Mouse (Mus musculus) heart, adult 2 months (tissue): ENCODE data around the gene Trim30b. TPM values are rescaled to one million over a fixed set of nuclear protein-coding genes. Genes with fewer than 3 reads are reported as not detected.
"Not testable (repeated sequence)": the region's sequence is repeated elsewhere in the genome, so short reads cannot be mapped to it uniquely, and the experiment has no call there.

Source experiments
- DNase-seq, 2 experiments: peaks; one replicate each; pipeline ENCODE4 v3.0.0; 2021
- H3K27ac ChIP-seq: fragments of 200-600 bp; 2 replicates; pipeline ENCODE4 v1.8.1; 2022
- H3K27me3 ChIP-seq: fragments of 200-500 bp; 2 replicates; pipeline ENCODE4 v1.6.1; 2012; ENCODE audit warnings: mild to moderate bottlenecking, low read length, inconsistent platforms, mixed read lengths; ENCODE audit not compliant: control insufficient read depth, insufficient read depth
- H3K36me3 ChIP-seq: fragments of 200-500 bp; 2 replicates; pipeline ENCODE4 v1.6.1; 2012; ENCODE audit warnings: low read length, inconsistent platforms; ENCODE audit not compliant: control insufficient read depth, insufficient read depth
- H3K4me1 ChIP-seq: fragments of 200-500 bp; 2 replicates; pipeline ENCODE4 v1.6.1; 2011; ENCODE audit warnings: low read length; ENCODE audit not compliant: control insufficient read depth, insufficient read depth
- H3K4me3 ChIP-seq: fragments of 200-600 bp; 2 replicates; pipeline ENCODE4 v1.8.1; 2022
- H3K79me2 ChIP-seq: fragments of 200-500 bp; replicated peaks from 2 replicates; pipeline ENCODE4 v1.6.1; 2012; ENCODE audit warnings: mild to moderate bottlenecking, inconsistent platforms, low read length, moderate library complexity, mixed read lengths; ENCODE audit not compliant: control insufficient read depth, insufficient read depth
- H3K9ac ChIP-seq: fragments of 200-500 bp; 2 replicates; pipeline ENCODE4 v1.6.1; 2012; ENCODE audit warnings: low read depth, mild to moderate bottlenecking, control low read depth, inconsistent platforms, low read length, mixed read lengths
- CTCF ChIP-seq: fragments of 200-600 bp; IDR thresholded peaks from 2 replicates; pipeline ENCODE4 v1.8.1; 2022; ENCODE audit warnings: antibody characterized with exemption, mild to moderate bottlenecking, moderate library complexity
- EP300 ChIP-seq: fragments of 200-500 bp; IDR thresholded peaks from 2 replicates; pipeline ENCODE4 v1.6.1; 2011; ENCODE audit warnings: low read depth, low read length, control low read depth; ENCODE audit not compliant: insufficient read depth
- POLR2A ChIP-seq: fragments of 200-500 bp; IDR thresholded peaks from 2 replicates; pipeline ENCODE4 v1.6.1; 2011; ENCODE audit warnings: mild to moderate bottlenecking, low read depth, low read length, control low read depth; ENCODE audit not compliant: insufficient read depth
- WGBS: fragments of 180-500 bp; shearing (Covaris S2); methylation state at CpG from one replicate; pipeline ENCODE4 v1.1.7; 2018; 5-methylcytosine and 5-hydroxymethylcytosine counted together
- intact Hi-C: fragments of 180-260 bp; cut with DNase I; formaldehyde crosslinking; loops from one replicate; pipeline ENCODE4 v1.15.1; 2025
- polyA plus RNA-seq: library from polyadenylated mRNA; depleted of rRNA; stranded (reverse); fragments of >200 nt; gene quantifications from 2 replicates; pipeline ENCODE4 v1.2.3, GENCODE M21; 2012; rRNA removed
- total RNA-seq, 2 experiments: library from RNA; stranded (reverse); gene quantifications; 2 replicates each; pipeline ENCODE4 v1.2.3; 2021

Trim30b gene
- total and polyA plus RNA-seq, 3 experiments = 0.14 to 0.23 (median 0.21) TPM

- no peak for DNase-seq
- no peaks in the 10 kb centered on the region for H3K36me3 ChIP-seq
- H3K27ac ChIP-seq = no peak overlapping the region
- no peak overlapping the region for H3K9ac ChIP-seq
- no peaks in the 10 kb centered on the region for H3K27me3 ChIP-seq
- H3K79me2 ChIP-seq = no peaks in the 10 kb centered on the region
- TF ChIP-seq POLR2A = no peak
- no peak for TF ChIP-seq EP300
- no peak for TF ChIP-seq CTCF
- H3K4me1 ChIP-seq = no peaks in the 10 kb centered on the region
- 49% methylated on average over 9 of the region's 9 CpGs for WGBS
- H3K4me3 ChIP-seq = no peak overlapping the region
- intact Hi-C loops = loop anchor here (10.0 kb wide), 1 partner anchor 97 kb away; no protein-coding TSS in a partner anchor
Observed at GRCm38 (mm10) chr7:104322028-104322427, 47.7 kb downstream of the Trim30b start.

- H3K79me2 ChIP-seq, intact Hi-C loops, H3K4me1 ChIP-seq, H3K36me3 ChIP-seq, H3K27me3 ChIP-seq, DNase-seq: not testable (repeated sequence)
- peak within 1 kb of the TSS; percentile 58 for H3K4me3 ChIP-seq
- H3K9ac ChIP-seq = peak within 1 kb of the TSS; percentile 56; the same call in 1 of the 2 replicates
- H3K27ac ChIP-seq = peak within 1 kb of the TSS; percentile 79
- 11% methylated on average over 4 of the region's 4 CpGs for WGBS
- TF ChIP-seq POLR2A = 0 out of 2 replicates have a peak, but pooled peaks have one; percentile 22
Observed at GRCm38 (mm10) chr7:104315369-104316080, 54.2 kb downstream of the Trim30b start, which contains the start of gene Trim12a. TSS of gene Trim12a (minus strand) at chr7:104315466.

DNA sequence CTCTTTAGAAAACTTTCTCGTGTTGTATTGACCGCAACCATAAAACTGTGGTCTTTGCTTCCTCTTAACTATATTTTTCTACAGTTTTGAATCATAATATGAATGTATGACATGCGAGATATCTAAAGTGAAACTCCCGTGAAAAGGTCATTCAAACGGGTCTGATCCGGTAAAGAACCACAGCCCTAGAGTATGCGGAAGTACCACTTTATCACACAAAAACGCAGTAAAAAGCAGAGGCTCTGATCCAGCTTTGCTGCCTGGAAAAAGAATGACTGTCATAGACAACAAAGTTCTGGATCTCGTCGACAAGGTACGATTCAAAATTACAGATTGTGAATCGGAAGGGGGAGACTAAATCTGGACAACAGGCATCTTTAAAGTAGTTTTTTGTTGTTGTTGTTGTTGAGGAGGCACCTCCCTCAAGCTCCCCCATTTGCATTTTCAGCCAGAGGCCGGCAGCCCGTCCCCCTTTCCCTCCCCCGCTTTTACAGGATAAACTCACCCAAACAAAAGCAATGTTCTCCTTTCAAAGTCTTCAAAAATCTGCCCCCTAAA, 54.8 kb downstream of the Trim30b start:
- intact Hi-C loops = no loop called here
- Histone ChIP-seq H3K36me3 (no peaks in the 10 kb centered on the region), H3K4me3 (peak overlapping the region; percentile 58), H3K4me1 (peaks cover 2% of the 10 kb centered on the region; the same call in 1 of the 2 replicates), H3K79me2 (no peaks in the 10 kb centered on the region), H3K27ac (peak overlapping the region; percentile 79), H3K9ac (peak overlapping the region; percentile 56; the same call in 1 of the 2 replicates), H3K27me3 (no peaks in the 10 kb centered on the region)
- peak; percentile 17 to 29 for DNase-seq
- 3% methylated on average over 15 of the region's 15 CpGs for WGBS
- TF ChIP-seq POLR2A = no peak

Other genes starting within 250 kb of the Trim30b start
- gene Ubqln5, start 240.1 kb downstream of the Trim30b start, total RNA-seq = not detected
- gene Ubqln5, start 240.1 kb downstream of the Trim30b start, polyA plus RNA-seq = 0.06 TPM in 1 of 2 replicates, not detected in the other
- not detected for gene Olfr643, start 232.5 kb downstream of the Trim30b start, total RNA-seq
- not detected in 2 replicates for gene Olfr643, start 232.5 kb downstream of the Trim30b start, polyA plus RNA-seq
- gene Ubqln3, start 226.6 kb downstream of the Trim30b start, total RNA-seq = not detected
- 0.18 TPM in 2 replicates for gene Ubqln3, start 226.6 kb downstream of the Trim30b start, polyA plus RNA-seq
- gene Ubqlnl, start 219.3 kb downstream of the Trim30b start, total RNA-seq = not detected
- gene Ubqlnl, start 219.3 kb downstream of the Trim30b start, polyA plus RNA-seq = 0.06 and 0.14 TPM in 2 replicates
- not detected for gene Olfm5, start 205.1 kb downstream of the Trim30b start, total RNA-seq
- not detected in 2 replicates for gene Olfm5, start 205.1 kb downstream of the Trim30b start, polyA plus RNA-seq
- gene Olfr648, start 186.5 kb downstream of the Trim30b start, total RNA-seq = not detected
- gene Olfr648, start 186.5 kb downstream of the Trim30b start, polyA plus RNA-seq = not detected in 2 replicates
- gene Olfr649, start 173.9 kb downstream of the Trim30b start, total RNA-seq = not detected
- not detected in 2 replicates for gene Olfr649, start 173.9 kb downstream of the Trim30b start, polyA plus RNA-seq
- gene Trim6, start 151.1 kb downstream of the Trim30b start, total RNA-seq = under 1 TPM; 0.10 to 0.34 TPM
- gene Trim6, start 151.1 kb downstream of the Trim30b start, polyA plus RNA-seq = 0.33 and 1.3 TPM in 2 replicates
- gene Trim34a, start 125.4 kb downstream of the Trim30b start, total RNA-seq = 1 to 10 TPM; 3.9 to 4.0 TPM
- 2.9 and 5.4 TPM in 2 replicates for gene Trim34a, start 125.4 kb downstream of the Trim30b start, polyA plus RNA-seq
- 1 to 10 TPM; 2.1 TPM for gene Trim5, start 81.8 kb downstream of the Trim30b start, total RNA-seq
- 0.41 and 0.50 TPM in 2 replicates for gene Trim5, start 81.8 kb downstream of the Trim30b start, polyA plus RNA-seq
- gene Trim12a, start 54.4 kb downstream of the Trim30b start, total RNA-seq = 1 to 10 TPM; 5.8 to 6.3 TPM
- gene Trim12a, start 54.4 kb downstream of the Trim30b start, polyA plus RNA-seq = 2.9 and 4.0 TPM in 2 replicates
- under 1 TPM in 1 of 2 experiments, not detected in 1; 0.39 TPM for gene Trim34b, start 40.4 kb downstream of the Trim30b start, total RNA-seq
- 2.2 and 3.5 TPM in 2 replicates for gene Trim34b, start 40.4 kb downstream of the Trim30b start, polyA plus RNA-seq
- gene Trim12c, start 16.5 kb downstream of the Trim30b start, total RNA-seq = 1 to 10 TPM; 4.1 to 5.5 TPM
- gene Trim12c, start 16.5 kb downstream of the Trim30b start, polyA plus RNA-seq = 2.6 and 4.2 TPM in 2 replicates
- gene Trim30c, start 31.0 kb upstream of the Trim30b start, total RNA-seq = under 1 TPM; 0.18 to 0.20 TPM
- gene Trim30c, start 31.0 kb upstream of the Trim30b start, polyA plus RNA-seq = 0.08 and 0.18 TPM in 2 replicates
- 1 to 10 TPM; 3.5 to 3.6 TPM for gene Trim30a, start 95.3 kb upstream of the Trim30b start, total RNA-seq
- 2.6 and 5.3 TPM in 2 replicates for gene Trim30a, start 95.3 kb upstream of the Trim30b start, polyA plus RNA-seq
- under 1 TPM; 0.37 to 0.75 TPM for gene Trim30d, start 138.0 kb upstream of the Trim30b start, total RNA-seq
- gene Trim30d, start 138.0 kb upstream of the Trim30b start, polyA plus RNA-seq = 0.62 and 0.76 TPM in 2 replicates
- not detected for gene Olfr651, start 180.2 kb upstream of the Trim30b start, total RNA-seq
- gene Olfr651, start 180.2 kb upstream of the Trim30b start, polyA plus RNA-seq = not detected in 2 replicates
- not detected for gene Olfr652, start 191.0 kb upstream of the Trim30b start, total RNA-seq
- gene Olfr652, start 191.0 kb upstream of the Trim30b start, polyA plus RNA-seq = not detected in 2 replicates
- gene Olfr653, start 207.4 kb upstream of the Trim30b start, total RNA-seq = not detected
- not detected in 2 replicates for gene Olfr653, start 207.4 kb upstream of the Trim30b start, polyA plus RNA-seq
- not detected for gene Olfr654, start 217.1 kb upstream of the Trim30b start, total RNA-seq
- gene Olfr654, start 217.1 kb upstream of the Trim30b start, polyA plus RNA-seq = not detected in 2 replicates
- not detected for gene Olfr655, start 231.9 kb upstream of the Trim30b start, total RNA-seq
- gene Olfr655, start 231.9 kb upstream of the Trim30b start, polyA plus RNA-seq = not detected in 2 replicates
- not detected for gene Olfr656, start 244.1 kb upstream of the Trim30b start, total RNA-seq
- not detected in 2 replicates for gene Olfr656, start 244.1 kb upstream of the Trim30b start, polyA plus RNA-seq